Mouse (Mus musculus) MEL (cell line): Measurements from ENCODE around the gene Ryr3.

Experiments
- E2F4 ChIP-seq: IDR thresholded peaks from 2 replicates; pipeline ENCODE4 v1.6.1; 2011; ENCODE audit warnings: low read depth, low read length, improper control_type of control experiment, borderline replicate concordance
- MAFK ChIP-seq: IDR thresholded peaks from 2 replicates; pipeline ENCODE4 v1.6.1; 2011; ENCODE audit warnings: low read depth, mild to moderate bottlenecking, low read length, improper control_type of control experiment, borderline replicate concordance
- MAZ ChIP-seq: IDR thresholded peaks from 2 replicates; pipeline ENCODE4 v1.6.1; 2012; ENCODE audit warnings: low read depth, mild to moderate bottlenecking, inconsistent platforms, low read length, improper control_type of control experiment
- POLR2A ChIP-seq, 2 experiments: IDR thresholded peaks; 2 replicates each; pipeline ENCODE4 v1.6.1; 2011 to 2012; ENCODE audit warnings: low read length in 2 of 2, mild to moderate bottlenecking in 2 of 2, control low read depth in 1 of 2, improper control_type of control experiment in 1 of 2, low read depth in 1 of 2, moderate library complexity in 1 of 2; ENCODE audit not compliant: control insufficient read depth in 1 of 2, insufficient read depth in 1 of 2, poor library complexity in 1 of 2

DNA sequence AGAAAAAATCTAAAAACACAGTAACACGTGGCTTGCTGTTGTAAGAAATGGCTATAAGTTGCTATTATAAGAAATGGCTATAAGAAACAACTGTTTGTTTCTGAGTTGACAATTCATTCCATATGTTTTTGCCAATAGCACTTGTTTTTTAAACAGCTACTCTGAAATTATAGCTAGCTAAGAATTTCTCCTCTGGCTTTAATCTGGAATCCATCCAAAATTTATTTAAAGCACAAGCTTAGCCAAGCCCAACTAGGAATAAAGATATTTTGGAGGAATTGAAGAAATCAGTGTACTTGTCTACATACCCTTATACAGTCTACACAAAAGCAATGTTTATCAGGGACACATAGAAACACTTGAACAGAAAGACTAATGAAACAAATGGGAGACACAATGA, 93.4 kb downstream of the Ryr3 start:
- no peak for TF ChIP-seq POLR2A (IDR thresholded peaks at IDR 0.05; ENCODE audit: control insufficient read depth in 1 of 2, insufficient read depth in 1 of 2, low read depth in 1 of 2, low read length in 2 of 2, poor library complexity in 1 of 2)
- no peak for TF ChIP-seq MAZ
- no peak for TF ChIP-seq MAFK
- TF ChIP-seq E2F4: no peak
